Mouse (Mus musculus) midbrain, embryonic 16.5 days (tissue): ENCODE measurements around the gene Hist1h3f. TPM values are rescaled to one million over a fixed set of nuclear protein-coding genes. Genes with fewer than 3 reads are reported as not detected.
A peak's percentile ranks its signal among the peaks of the same experiment; 100 is the strongest.
"Not testable (repeated sequence)": the region's sequence is repeated elsewhere in the genome, so short reads cannot be mapped to it uniquely, and the experiment has no call there.

ENCODE experiments used
- ATAC-seq: fragments of 200-750 bp; cut with Nextera tagmentation; 2 replicates; pipeline ENCODE4 v1.8.0; 2017; ENCODE audit warnings: moderate TSS enrichment
- H3K27ac ChIP-seq: fragments of 300-500 bp; sonication (generic); 2 replicates; pipeline ENCODE4 v1.5.1; 2014; ENCODE audit warnings: mild to moderate bottlenecking, low read length, mixed read lengths
- H3K27me3 ChIP-seq: fragments of 300-500 bp; sonication (generic); 2 replicates; pipeline ENCODE4 v1.6.1; 2014; ENCODE audit warnings: low read depth, low read length, mixed read lengths; ENCODE audit not compliant: control insufficient read depth, insufficient read depth
- H3K36me3 ChIP-seq: fragments of 300-500 bp; sonication (generic); 2 replicates; pipeline ENCODE4 v1.6.1; 2014; ENCODE audit warnings: mild to moderate bottlenecking, low read length, moderate library complexity, mixed read lengths; ENCODE audit not compliant: control insufficient read depth, insufficient read depth
- H3K4me1 ChIP-seq: fragments of 300-500 bp; sonication (generic); 2 replicates; pipeline ENCODE4 v1.6.1; 2014; ENCODE audit warnings: mild to moderate bottlenecking, low read length, mixed read lengths; ENCODE audit not compliant: control insufficient read depth, insufficient read depth
- H3K4me2 ChIP-seq: fragments of 300-500 bp; sonication (generic); 2 replicates; pipeline ENCODE4 v1.6.1; 2014; ENCODE audit warnings: mild to moderate bottlenecking, low read length, mixed read lengths
- H3K4me3 ChIP-seq: fragments of 300-500 bp; sonication (generic); 2 replicates; pipeline ENCODE4 v1.5.1; 2014; ENCODE audit warnings: low read depth, mild to moderate bottlenecking, low read length, moderate library complexity, mixed read lengths
- H3K9ac ChIP-seq: fragments of 300-500 bp; sonication (generic); 2 replicates; pipeline ENCODE4 v1.6.1; 2014; ENCODE audit warnings: low read depth, low read length, mixed read lengths
- H3K9me3 ChIP-seq: fragments of 300-500 bp; sonication (generic); replicated peaks from 2 replicates; pipeline ENCODE4 v1.6.1; 2014; ENCODE audit warnings: mild to moderate bottlenecking, low read length, mixed read lengths; ENCODE audit not compliant: control insufficient read depth, poor library complexity, severe bottlenecking
- WGBS: fragments of 180-500 bp; shearing (Covaris S2); extraction: QIAGEN DNeasy Blood & Tissue Kit; methylation state at CpG from one replicate; pipeline ENCODE4 v1.1.7; 2014; 5-methylcytosine and 5-hydroxymethylcytosine counted together
- polyA plus RNA-seq: library from polyadenylated mRNA; unstranded; fragments of >200 nt; fragmentation: Nextera tagmentation; extraction: Ambion mirVana; gene quantifications from 2 replicates; pipeline ENCODE4 v1.2.1, GENCODE M21; 2015

Gene Hist1h3f
- polyA plus RNA-seq, 1 experiment from 2014 or later: not detected

GRCm38 (mm10) chr13:23533560-23534367 lies 10.1 kb upstream of the Hist1h3f start, which contains the start of gene Hist1h2af:
Hist1h2af (plus strand) TSS chr13:23533906.
- not testable (repeated sequence) for H3K36me3 ChIP-seq, H3K9me3 ChIP-seq, H3K27me3 ChIP-seq
- under 1% methylated on average over 23 of the region's 53 CpGs for WGBS
- peak within 1 kb of the TSS; percentile 48 for H3K4me3 ChIP-seq
- peak within 1 kb of the TSS; percentile 75 for H3K27ac ChIP-seq
- peak within 1 kb of the TSS; percentile 71 for H3K4me2 ChIP-seq
- 0 out of 2 replicates have a peak within 1 kb of the TSS, but pooled peaks have one; percentile 1 for H3K9ac ChIP-seq
- peaks cover 31% of the 10 kb centered on the region for H3K4me1 ChIP-seq
- peak; percentile 33; the same call in 1 of the 2 replicates for ATAC-seq

GRCm38 (mm10) chr13:23534368-23535131 lies 9.3 kb upstream of the Hist1h3f start:
- no peak for ATAC-seq
- Histone ChIP-seq H3K27ac (peak overlapping the region; percentile 54; the same call in 1 of the 2 replicates), H3K4me3 (peak overlapping the region; percentile 48), H3K36me3 (no peaks in the 10 kb centered on the region), H3K27me3 (no peaks in the 10 kb centered on the region), H3K4me2 (peak overlapping the region; percentile 71), H3K9ac (0 out of 2 replicates have a peak overlapping the region, but pooled peaks have one; percentile 1), H3K9me3 (no peaks in the 10 kb centered on the region), H3K4me1 (peaks cover 31% of the 10 kb centered on the region)
- under 1% methylated on average over 15 of the region's 15 CpGs for WGBS

GRCm38 (mm10) chr13:23535137-23536075 lies 8.4 kb upstream of the Hist1h3f start, which contains the start of gene Hist1h3g:
Hist1h3g (plus strand) TSS chr13:23535422.
- H3K4me2 ChIP-seq: peak within 1 kb of the TSS; percentile 71
- not testable (repeated sequence) for H3K36me3 ChIP-seq, H3K9me3 ChIP-seq, H3K27me3 ChIP-seq
- peaks cover 27% of the 10 kb centered on the region for H3K4me1 ChIP-seq
- WGBS: under 1% methylated on average over 49 of the region's 62 CpGs
- ATAC-seq: peak; percentile 90
- 0 out of 2 replicates have a peak within 1 kb of the TSS, but pooled peaks have one; percentile 30 for H3K9ac ChIP-seq
- H3K4me3 ChIP-seq: peak within 1 kb of the TSS; percentile 48
- H3K27ac ChIP-seq: peak within 1 kb of the TSS; percentile 54; the same call in 1 of the 2 replicates

GRCm38 (mm10) chr13:23536076-23536822 lies 7.6 kb upstream of the Hist1h3f start:
- peak overlapping the region; percentile 17; the same call in 1 of the 2 replicates for H3K4me2 ChIP-seq
- no peak for ATAC-seq
- no peak overlapping the region for H3K9ac ChIP-seq
- no peaks in the 10 kb centered on the region for H3K9me3 ChIP-seq
- no peak overlapping the region for H3K27ac ChIP-seq
- no peak overlapping the region for H3K4me3 ChIP-seq
- no peaks in the 10 kb centered on the region for H3K27me3 ChIP-seq
- peaks cover 27% of the 10 kb centered on the region for H3K4me1 ChIP-seq
- 19% methylated on average over 7 of the region's 7 CpGs for WGBS
- H3K36me3 ChIP-seq: no peaks in the 10 kb centered on the region

- no peak for ATAC-seq
- Histone ChIP-seq H3K4me3 (no peak overlapping the region), H3K9ac (no peak overlapping the region), H3K9me3 (no peaks in the 10 kb centered on the region), H3K27ac (no peak overlapping the region), H3K27me3 (no peaks in the 10 kb centered on the region), H3K36me3 (no peaks in the 10 kb centered on the region), H3K4me1 (peaks cover 23% of the 10 kb centered on the region), H3K4me2 (no peak overlapping the region)
- WGBS: 79% methylated on average over 3 of the region's 3 CpGs
These were observed 6.7 kb upstream of the Hist1h3f start for GRCm38 (mm10) chr13:23537006-23537710.

- Histone ChIP-seq H3K4me3 (no peak overlapping the region), H3K9me3 (no peaks in the 10 kb centered on the region), H3K27ac (no peak overlapping the region), H3K36me3 (no peaks in the 10 kb centered on the region), H3K4me2 (no peak overlapping the region), H3K9ac (no peak overlapping the region), H3K27me3 (no peaks in the 10 kb centered on the region), H3K4me1 (peaks cover 16% of the 10 kb centered on the region)
- no peak for ATAC-seq
- 79% methylated on average over 5 of the region's 5 CpGs for WGBS
These were observed 5.6 kb upstream of the Hist1h3f start for GRCm38 (mm10) chr13:23538249-23538648.

- WGBS: 80% methylated on average over 1 of the region's 1 CpGs
- not testable (repeated sequence) for H3K36me3 ChIP-seq, H3K9me3 ChIP-seq, H3K4me1 ChIP-seq, H3K4me3 ChIP-seq, H3K9ac ChIP-seq, H3K27me3 ChIP-seq, H3K4me2 ChIP-seq, H3K27ac ChIP-seq, ATAC-seq
These were observed 4.0 kb upstream of the Hist1h3f start for GRCm38 (mm10) chr13:23539821-23540220.
